Mouse (Mus musculus): Measurements from ENCODE around the gene Tbc1d22b.
A peak's percentile ranks its signal among the peaks of the same experiment; 100 is the strongest.

GRCm38 (mm10) chr17:29549543-29550428 is at the start of gene Tbc1d22b, which contains the start of gene Gm17657:
- TF ChIP-seq POLR2A (IDR thresholded peaks at IDR 0.05; ENCODE audit: extremely low read depth, insufficient read depth, low read length) (0 out of 2 replicates have a peak, but pooled peaks have one; percentile 34), CTCF (IDR thresholded peaks at IDR 0.05; ENCODE audit: low read depth, low read length) (no peak)
